Mouse (Mus musculus) lung, postnatal 0 days (tissue): Measurements from ENCODE around the gene Itgb1.

Experiments
- CTCF ChIP-seq: IDR thresholded peaks from 2 replicates; pipeline ENCODE4 v1.5.1; 2016; ENCODE audit warnings: antibody characterized with exemption, mild to moderate bottlenecking
- EP300 ChIP-seq: IDR thresholded peaks from 2 replicates; pipeline ENCODE4 v1.6.1; 2016; ENCODE audit warnings: antibody characterized with exemption, mild to moderate bottlenecking, control low read depth

DNA sequence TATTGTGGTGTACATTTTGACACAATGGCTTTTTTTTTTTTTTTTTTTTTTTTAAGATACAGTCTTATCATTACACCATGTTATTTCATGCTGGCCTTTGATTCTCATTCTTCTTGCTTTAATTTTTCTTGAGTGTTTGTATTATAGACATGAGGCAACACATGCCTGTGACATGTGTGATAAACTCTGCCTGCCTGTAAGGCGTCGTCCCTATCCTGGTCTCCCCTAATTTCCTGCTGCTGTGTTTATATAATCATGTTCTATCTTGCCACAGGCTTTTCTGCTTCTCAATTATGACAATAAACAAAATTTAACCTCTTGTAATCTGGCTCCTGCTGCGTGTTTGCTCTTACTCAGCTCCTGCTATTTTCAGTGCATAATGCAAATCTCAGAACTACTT lies 12.5 kb downstream of the Itgb1 start:
- TF ChIP-seq EP300 (peak; percentile 47), CTCF (no peak)
